In genomic region chr2:53796605-53797004, GRCm38 (mm10) we compare ENCODE assay signal across 36 mouse cellular contexts.
"Had no signal": no experiment of that assay in that cellular context is flagged by ENCODE, and none has a peak within 500 bp of the region (broad histone marks: within the 10 kb centered on the region; RNA-seq: fewer than 3 reads in every experiment).

No protein-coding gene starts in this region.

- DNase-seq: heart, adult 18-20 months; heart, adult 2 months; heart, postnatal 10 days; heart, postnatal 14 days; heart, postnatal 36 days; heart, postnatal 4 days; kidney, adult 11 months; kidney, adult 18-20 months; kidney, adult 2 months; kidney, adult 8-10 months; kidney, adult 9 months; kidney, postnatal 10 days; kidney, postnatal 14 days; kidney, postnatal 25 days; kidney, postnatal 36 days; kidney, postnatal 4 days; layer of hippocampus, adult 9-11 months had no signal

- H3K27ac ChIP-seq: heart, adult 2 months; heart, embryonic 10.5 days; heart, embryonic 13.5 days; heart, embryonic 15.5 days; hindbrain, embryonic 10.5 days; hindbrain, embryonic 12.5 days; hindbrain, embryonic 13.5 days; hindbrain, embryonic 14.5 days; hindbrain, embryonic 15.5 days; hindbrain, postnatal 0 days; intestine, embryonic 15.5 days; kidney, embryonic 15.5 days; kidney, postnatal 0 days; layer of hippocampus, adult 2 months had no signal

- H3K4me3 ChIP-seq: heart, adult 2 months; heart, embryonic 10.5 days; heart, embryonic 12.5 days; heart, embryonic 13.5 days; heart, embryonic 15.5 days; hindbrain, embryonic 10.5 days; hindbrain, embryonic 12.5 days; hindbrain, embryonic 13.5 days; hindbrain, embryonic 15.5 days; intestine, embryonic 15.5 days; kidney, embryonic 15.5 days; layer of hippocampus, adult 2 months had no signal

- H3K36me3 ChIP-seq: heart, embryonic 10.5 days; heart, embryonic 12.5 days; heart, embryonic 13.5 days; heart, embryonic 15.5 days; hindbrain, embryonic 10.5 days; hindbrain, embryonic 12.5 days; hindbrain, embryonic 13.5 days; hindbrain, embryonic 15.5 days; intestine, embryonic 15.5 days; kidney, embryonic 15.5 days had no signal

- H3K4me1 ChIP-seq: heart, embryonic 10.5 days; heart, embryonic 12.5 days; heart, embryonic 13.5 days; heart, embryonic 15.5 days; hindbrain, embryonic 10.5 days; hindbrain, embryonic 12.5 days; hindbrain, embryonic 13.5 days; hindbrain, embryonic 15.5 days; intestine, embryonic 15.5 days; kidney, embryonic 15.5 days had no signal

- H3K27me3 ChIP-seq: heart, embryonic 12.5 days; heart, embryonic 13.5 days; heart, embryonic 15.5 days; hindbrain, embryonic 12.5 days; hindbrain, embryonic 13.5 days; hindbrain, embryonic 15.5 days; intestine, embryonic 15.5 days; kidney, embryonic 15.5 days had no signal

- H3K9ac ChIP-seq: heart, embryonic 12.5 days; heart, embryonic 13.5 days; heart, embryonic 15.5 days; hindbrain, embryonic 12.5 days; hindbrain, embryonic 13.5 days; hindbrain, embryonic 14.5 days; hindbrain, embryonic 15.5 days; intestine, embryonic 15.5 days; kidney, embryonic 15.5 days had no signal

- ATAC-seq: hindbrain, embryonic 16.5 days; hindbrain, postnatal 0 days; inflammation-experienced regulatory T-cells, adult 6 months; intestine, embryonic 15.5 days; intestine, embryonic 16.5 days; intestine, postnatal 0 days had no signal

- H3K9me3 ChIP-seq: heart, embryonic 10.5 days; heart, embryonic 12.5 days; heart, embryonic 13.5 days; heart, embryonic 15.5 days; hindbrain, embryonic 10.5 days; hindbrain, embryonic 12.5 days; hindbrain, embryonic 13.5 days; hindbrain, embryonic 15.5 days; intestine, embryonic 15.5 days; kidney, embryonic 15.5 days had no signal

- H3K4me2 ChIP-seq: heart, embryonic 11.5 days; heart, embryonic 12.5 days; heart, embryonic 13.5 days; heart, embryonic 15.5 days; hindbrain, embryonic 12.5 days; hindbrain, embryonic 13.5 days; hindbrain, embryonic 14.5 days; hindbrain, embryonic 15.5 days; intestine, embryonic 15.5 days; kidney, embryonic 15.5 days had no signal
